Mouse (Mus musculus): ENCODE measurements at regions not wholly inside any gene's neighbourhood (a gene's known extent, or its start where the extent isn't known, plus 50 kb on each side); places are given as distances from the start of the nearest gene placed in this dataset.

DNA sequence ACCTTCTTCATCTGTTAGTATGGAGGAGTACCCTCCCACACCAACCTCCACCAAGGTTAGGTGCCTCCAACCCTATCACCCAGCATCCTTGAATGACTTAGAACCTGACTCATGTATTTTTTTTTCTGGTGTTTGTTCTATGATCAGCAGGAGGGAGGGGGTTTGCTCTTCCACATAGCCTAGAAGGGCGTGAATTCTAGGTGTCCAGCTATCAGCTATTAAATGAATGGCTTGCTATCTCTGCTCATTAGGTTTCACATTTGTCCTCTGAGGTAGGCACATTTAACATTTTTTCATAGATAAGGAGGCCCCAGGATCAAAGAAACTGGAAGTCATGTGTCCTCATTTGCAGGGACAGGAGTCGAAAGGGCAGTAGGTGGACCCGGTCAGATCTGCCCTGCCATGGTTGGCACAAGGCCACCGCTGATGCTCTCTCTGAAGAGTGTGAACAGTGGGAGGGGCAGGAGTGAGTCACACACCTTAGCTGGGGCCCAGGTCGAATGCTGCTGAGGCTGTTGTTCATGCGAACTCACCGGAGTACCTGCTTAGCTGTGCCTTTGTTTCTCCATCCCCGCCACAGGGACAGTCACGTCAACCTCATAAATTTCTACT is 424.4 kb downstream of the Med13l start:
- Histone ChIP-seq H3K9me3 (replicated peaks; ENCODE audit: insufficient read depth, low read length) (no peaks in the 10 kb centered on the region), H3K36me3 (ENCODE audit: control insufficient read depth in 1 of 2, insufficient read depth in 2 of 2, low read length in 2 of 2) (no peaks in the 10 kb centered on the region), H3K9ac (ENCODE audit: control insufficient read depth, low read depth, low read length, poor library complexity, severe bottlenecking) (no peak overlapping the region), H3K4me3 (ENCODE audit: control insufficient read depth in 1 of 2, insufficient read depth in 1 of 2, low read depth in 2 of 2, low read length in 2 of 2) (no peak overlapping the region), H3K79me2 (ENCODE audit: control insufficient read depth, insufficient read depth, low read length, poor library complexity) (no peaks in the 10 kb centered on the region), H3K27ac (ENCODE audit: control insufficient read depth, low read depth, low read length) (no peak overlapping the region), H3K27me3 (ENCODE audit: control insufficient read depth in 1 of 2, insufficient read depth in 2 of 2, low read length in 2 of 2) (no peaks in the 10 kb centered on the region), H3K4me1 (ENCODE audit: control insufficient read depth in 1 of 2, insufficient read depth in 2 of 2, low read length in 2 of 2) (no peaks in the 10 kb centered on the region)
- DNase-seq (ENCODE audit: low read depth, low spot score): no peak
- no peak for TF ChIP-seq RAD21 (IDR thresholded peaks at IDR 0.05; ENCODE audit: low read depth, low read length)
- no peak for TF ChIP-seq E2F4 (IDR thresholded peaks at IDR 0.05; ENCODE audit: borderline replicate concordance, low read depth, low read length)
- no peak for TF ChIP-seq GATA1 (IDR thresholded peaks at IDR 0.05; ENCODE audit: low read depth, low read length)
- TF ChIP-seq ETS1 (IDR thresholded peaks at IDR 0.05; ENCODE audit: low read depth, low read length): no peak
- no peak for TF ChIP-seq BHLHE40 (IDR thresholded peaks at IDR 0.05; ENCODE audit: borderline replicate concordance, low read depth, low read length)
- no peak for TF ChIP-seq MAZ (IDR thresholded peaks at IDR 0.05; ENCODE audit: low read depth, low read length)
- no peak for TF ChIP-seq CHD1 (IDR thresholded peaks at IDR 0.05; ENCODE audit: low read depth, low read length)
- TF ChIP-seq POLR2AphosphoS5 (IDR thresholded peaks at IDR 0.05; ENCODE audit: borderline replicate concordance, low read depth, low read length): no peak
- TF ChIP-seq POLR2AphosphoS2 (IDR thresholded peaks at IDR 0.05; ENCODE audit: low read length): no peak

DNA sequence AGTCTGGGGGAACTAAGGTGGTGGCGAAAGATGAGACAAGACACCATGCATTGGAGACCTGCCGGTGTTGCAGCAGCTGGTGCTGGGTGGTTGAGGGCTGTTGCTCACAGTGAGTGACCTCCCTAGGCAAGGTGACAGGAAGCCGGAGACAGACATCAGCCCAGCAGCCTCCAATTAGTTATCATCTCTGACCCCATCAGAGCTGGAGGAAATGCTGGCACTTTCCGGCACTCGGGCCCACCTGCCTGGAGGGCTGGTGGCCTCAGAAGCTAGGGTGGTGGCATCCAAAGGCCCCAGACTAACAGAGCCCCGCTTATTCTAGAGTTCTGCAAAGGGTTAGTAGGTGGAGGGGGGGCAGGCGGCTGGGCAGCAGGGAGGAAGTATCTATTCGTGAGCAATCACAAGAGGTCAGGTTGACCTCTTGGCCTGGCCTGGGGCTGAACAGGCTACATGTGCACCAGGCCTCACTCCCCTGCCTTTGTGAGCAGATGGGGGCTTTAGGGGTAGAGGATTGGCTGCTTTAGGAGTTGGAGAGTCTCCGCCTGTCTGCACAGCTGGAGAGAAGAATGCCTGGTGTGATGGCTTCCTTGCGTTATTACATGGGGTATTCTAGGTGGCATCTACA is 427.0 kb downstream of the Med13l start:
- H3K27ac ChIP-seq (ENCODE audit: control insufficient read depth, low read depth, low read length): no peak overlapping the region
- DNase-seq (ENCODE audit: low read depth, low spot score): no peak
- no peaks in the 10 kb centered on the region for H3K4me1 ChIP-seq (ENCODE audit: control insufficient read depth in 1 of 2, insufficient read depth in 2 of 2, low read length in 2 of 2)
- no peak for TF ChIP-seq POLR2A (IDR thresholded peaks at IDR 0.05; ENCODE audit: control insufficient read depth in 1 of 2, insufficient read depth in 1 of 2, low read depth in 1 of 2, low read length in 2 of 2, poor library complexity in 1 of 2)
- TF ChIP-seq MAX (IDR thresholded peaks at IDR 0.05; ENCODE audit: low read length): no peak
- no peak for TF ChIP-seq RAD21 (IDR thresholded peaks at IDR 0.05; ENCODE audit: low read depth, low read length)
- no peak for TF ChIP-seq POLR2AphosphoS2 (IDR thresholded peaks at IDR 0.05; ENCODE audit: low read length)
- TF ChIP-seq CTCF (IDR thresholded peaks at IDR 0.05 in 2 of 3, conservative IDR thresholded peaks at IDR 0.05 in 1 of 3; ENCODE audit: control insufficient read depth in 1 of 3, insufficient read depth in 1 of 3, low read depth in 2 of 3, low read length in 3 of 3, poor library complexity in 1 of 3, severe bottlenecking in 1 of 3): no peak
- no peak for TF ChIP-seq TAL1 (IDR thresholded peaks at IDR 0.05; ENCODE audit: low read length)
- TF ChIP-seq UBTF (IDR thresholded peaks at IDR 0.05; ENCODE audit: borderline replicate concordance, insufficient read depth, low read depth, low read length): no peak
- TF ChIP-seq ZMIZ1 (IDR thresholded peaks at IDR 0.05; ENCODE audit: low read depth, low read length): no peak
- no peak for TF ChIP-seq JUND (IDR thresholded peaks at IDR 0.05; ENCODE audit: low read depth, low read length)
- TF ChIP-seq MYB (IDR thresholded peaks at IDR 0.05; ENCODE audit: low read depth, low read length): no peak
- TF ChIP-seq E2F4 (IDR thresholded peaks at IDR 0.05; ENCODE audit: borderline replicate concordance, low read depth, low read length): no peak
- TF ChIP-seq ZC3H11A (IDR thresholded peaks at IDR 0.05; ENCODE audit: low read depth, low read length): no peak
- no peak for TF ChIP-seq NELFE (IDR thresholded peaks at IDR 0.05; ENCODE audit: low read depth, low read length)
- no peak for TF ChIP-seq ZKSCAN1 (IDR thresholded peaks at IDR 0.05; ENCODE audit: low read depth, low read length)
- no peak for TF ChIP-seq RCOR1 (IDR thresholded peaks at IDR 0.05; ENCODE audit: low read depth, low read length)
- TF ChIP-seq MAZ (IDR thresholded peaks at IDR 0.05; ENCODE audit: low read depth, low read length): no peak
- H3K79me2 ChIP-seq (ENCODE audit: control insufficient read depth, insufficient read depth, low read length, poor library complexity): no peaks in the 10 kb centered on the region
- no peak overlapping the region for H3K9ac ChIP-seq (ENCODE audit: control insufficient read depth, low read depth, low read length, poor library complexity, severe bottlenecking)
- H3K27me3 ChIP-seq (ENCODE audit: control insufficient read depth in 1 of 2, insufficient read depth in 2 of 2, low read length in 2 of 2): no peaks in the 10 kb centered on the region
- no peaks in the 10 kb centered on the region for H3K36me3 ChIP-seq (ENCODE audit: control insufficient read depth in 1 of 2, insufficient read depth in 2 of 2, low read length in 2 of 2)
- no peaks in the 10 kb centered on the region for H3K9me3 ChIP-seq (replicated peaks; ENCODE audit: insufficient read depth, low read length)
- no peak overlapping the region for H3K4me3 ChIP-seq (ENCODE audit: control insufficient read depth in 1 of 2, insufficient read depth in 1 of 2, low read depth in 2 of 2, low read length in 2 of 2)
